Mouse (Mus musculus): ENCODE results near the gene Bend4.

- TF ChIP-seq POLR2A (IDR thresholded peaks at IDR 0.05; ENCODE audit: borderline replicate concordance, low read depth, low read length) (no peak), CTCF (IDR thresholded peaks at IDR 0.05; ENCODE audit: low read depth, low read length) (no peak)
Measured at GRCm38 (mm10) chr5:67347060-67347459, 81.0 kb downstream of the Bend4 start.

Measured in bone marrow macrophage, adult 2 months (primary cell).